Mouse (Mus musculus) cerebellum, adult 8-10 months (tissue): ENCODE measurements at regions not wholly inside any gene's neighbourhood (a gene's known extent, or its start where the extent isn't known, plus 50 kb on each side); places are given as distances from the start of the nearest gene placed in this dataset.

ENCODE experiments used
- DNase-seq: peaks from one replicate; pipeline ENCODE4 v3.0.0; 2022

DNA sequence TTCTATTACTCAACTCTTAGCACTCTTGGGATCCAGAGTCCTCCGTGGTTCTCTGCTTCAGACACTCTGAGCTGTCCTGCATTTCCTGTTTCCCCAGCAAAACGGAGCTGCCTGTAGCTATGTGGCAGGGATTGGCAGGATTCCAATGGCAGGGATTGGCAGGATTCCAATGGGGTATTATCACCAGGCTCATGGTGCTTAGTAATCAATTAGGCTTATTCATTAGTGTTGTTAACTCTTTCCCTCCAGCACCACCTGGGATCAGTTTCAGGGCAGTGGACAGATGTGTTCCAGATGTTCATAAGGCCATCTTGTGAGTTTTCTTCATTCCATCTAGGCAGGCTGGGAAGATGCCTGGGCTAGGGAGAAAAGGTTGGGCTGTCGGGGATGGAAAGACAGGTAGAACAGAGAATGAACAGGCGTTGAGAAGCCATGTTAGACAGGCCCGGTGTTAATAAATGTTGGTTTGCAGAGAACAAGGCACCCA, 163.5 kb downstream of the Emp1 start:
- peak; percentile 17 for DNase-seq

DNA sequence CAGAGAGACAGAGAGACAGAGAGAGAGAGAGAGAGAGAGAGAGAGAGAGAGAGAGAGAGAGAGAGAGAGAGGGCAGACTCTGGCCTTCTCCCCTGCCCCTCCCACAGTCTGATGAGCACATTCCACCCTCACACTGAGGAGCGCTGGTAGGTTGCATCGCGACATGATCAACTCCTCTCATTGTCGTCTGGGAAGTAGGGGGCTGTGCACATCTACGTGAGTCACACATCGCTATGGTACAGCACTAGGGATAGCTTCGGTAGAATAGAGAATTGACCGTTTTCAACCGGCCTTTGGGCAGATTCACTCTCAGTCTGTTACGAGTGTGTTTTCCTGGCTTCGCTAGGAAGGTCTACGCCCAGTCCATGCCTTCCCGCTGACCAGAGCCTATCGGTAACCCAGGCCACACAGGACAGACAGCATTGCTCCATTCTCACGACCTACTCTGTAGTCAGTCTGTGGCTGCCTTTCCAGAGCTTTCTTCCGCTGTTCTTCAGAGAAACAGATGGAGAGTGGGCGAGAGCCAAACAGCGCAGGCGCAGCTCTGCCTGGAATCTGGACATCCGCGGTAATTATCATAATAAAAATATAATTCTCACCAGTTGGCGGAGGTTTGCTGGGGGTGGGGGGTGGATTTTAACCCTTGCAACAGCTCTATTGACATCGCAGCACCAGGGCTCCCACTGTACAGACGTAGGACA, 164.3 kb downstream of the Emp1 start:
- peak; percentile 29 for DNase-seq

DNA sequence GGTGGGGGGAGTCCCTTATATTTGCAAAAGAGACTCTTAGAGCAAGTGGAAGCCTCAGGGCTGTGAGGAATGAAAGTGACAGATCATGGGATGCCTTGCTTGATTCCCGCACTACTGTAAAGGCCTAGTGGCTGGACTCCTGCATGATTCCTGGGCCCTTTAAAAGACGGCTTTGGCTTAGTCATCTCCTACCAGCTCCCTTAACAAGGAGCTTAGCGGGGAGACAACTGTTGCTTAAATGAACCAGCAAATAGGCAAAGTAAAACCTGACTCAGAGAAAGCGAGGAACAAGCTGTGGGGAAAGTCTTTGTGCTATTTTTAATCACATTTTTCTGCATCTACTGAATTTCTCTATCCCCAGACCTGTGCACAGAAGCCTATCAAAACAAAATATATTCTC, 165.5 kb downstream of the Emp1 start:
- no peak for DNase-seq

DNA sequence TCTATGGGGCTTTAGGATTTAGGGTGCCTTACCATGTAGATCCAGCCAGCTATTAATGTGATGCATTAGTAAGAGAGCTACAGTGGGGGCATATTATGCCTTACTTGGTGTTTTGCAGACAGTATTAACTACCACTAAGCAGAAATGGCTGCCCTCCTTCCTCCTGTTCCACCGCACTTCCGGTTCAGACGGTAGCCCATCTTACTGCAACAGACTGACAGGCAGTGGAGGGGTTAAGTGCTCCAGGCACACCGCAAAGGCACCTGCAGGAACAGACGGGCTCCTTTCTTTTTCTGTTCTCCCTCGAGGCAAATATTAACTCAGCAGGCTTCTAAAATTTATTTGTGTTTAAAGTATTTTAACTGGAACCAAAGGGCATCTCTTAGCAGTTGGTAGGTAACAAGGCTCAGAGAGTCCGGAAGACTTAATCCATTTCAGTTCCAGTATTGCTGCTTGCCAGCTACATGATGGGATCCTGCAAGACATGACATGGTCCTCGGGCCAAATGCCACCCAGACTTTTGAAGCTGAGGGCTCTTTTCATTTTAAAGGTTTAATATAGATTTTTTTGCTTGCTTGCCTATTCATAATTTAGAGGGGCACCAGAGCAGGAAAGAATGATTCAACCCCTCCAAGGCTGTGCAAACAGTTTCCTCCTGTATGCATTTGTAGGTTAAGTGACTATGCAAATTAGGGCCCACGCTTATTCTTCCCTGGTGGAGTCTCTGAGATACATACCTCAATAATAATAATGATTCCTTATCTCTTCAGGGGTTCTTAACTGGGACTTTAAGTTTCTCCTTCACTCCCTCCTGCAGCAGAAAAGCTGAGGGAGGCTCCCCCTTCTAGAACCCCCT, 177.7 kb downstream of the Emp1 start:
- DNase-seq: no peak

DNA sequence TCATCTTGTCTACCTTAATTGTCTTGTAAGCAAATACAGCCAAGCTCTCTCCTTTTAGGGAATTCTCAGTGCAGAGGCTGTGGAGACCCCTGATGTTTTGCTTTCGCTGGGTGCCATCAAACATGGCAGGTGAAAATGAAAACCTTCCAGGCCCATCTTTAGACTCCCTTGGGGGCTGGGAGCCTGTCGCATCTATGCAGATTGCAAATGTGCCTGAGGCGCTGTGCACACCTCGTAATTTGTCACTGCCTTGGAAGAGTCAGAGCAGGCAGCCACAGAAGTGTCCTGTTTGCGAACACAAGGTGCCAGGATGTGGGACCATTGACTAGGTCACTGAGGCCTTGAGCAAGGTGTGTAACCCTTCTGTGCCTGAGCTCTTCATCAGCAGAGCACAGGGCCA, 179.2 kb downstream of the Emp1 start:
- DNase-seq: no peak

DNA sequence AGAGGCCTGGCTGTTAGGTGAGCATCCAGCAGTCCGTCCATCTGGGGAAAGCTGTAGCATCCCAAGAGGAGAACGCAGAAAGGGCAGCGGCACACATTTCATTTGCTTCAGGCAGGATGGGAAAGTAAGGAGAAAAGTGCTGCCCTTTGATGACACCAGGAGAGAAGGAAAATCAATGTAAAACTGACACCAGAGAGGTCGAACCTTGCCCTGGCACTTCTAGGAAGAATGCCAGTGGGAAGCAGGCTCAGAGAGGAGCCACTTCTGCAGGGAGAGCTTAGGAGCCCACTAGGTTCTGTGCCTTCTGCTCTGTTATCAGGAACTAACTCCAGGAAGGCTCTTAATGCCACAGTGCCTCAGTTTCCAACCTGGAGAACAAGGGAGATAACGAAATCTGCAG, 180.0 kb downstream of the Emp1 start:
- no peak for DNase-seq

DNA sequence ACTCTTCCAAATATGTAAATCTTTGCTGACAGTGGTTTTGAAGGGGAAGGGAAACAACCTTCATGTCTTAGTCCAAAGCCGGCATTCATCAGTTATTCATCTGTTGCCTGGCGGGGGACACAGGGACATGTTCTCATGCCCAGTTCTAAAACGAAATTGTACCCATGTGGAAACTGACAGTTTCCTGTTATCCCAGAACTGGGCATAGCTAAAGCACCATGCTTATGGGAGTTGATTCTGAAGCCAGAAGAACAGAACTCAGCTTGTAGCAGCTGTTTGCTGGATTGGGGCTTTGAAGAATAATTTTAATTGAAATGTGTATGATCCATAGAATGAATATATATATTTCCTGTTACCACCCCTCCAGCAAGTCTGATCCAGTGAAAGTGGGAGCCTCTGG, 181.0 kb downstream of the Emp1 start:
- DNase-seq: no peak

DNA sequence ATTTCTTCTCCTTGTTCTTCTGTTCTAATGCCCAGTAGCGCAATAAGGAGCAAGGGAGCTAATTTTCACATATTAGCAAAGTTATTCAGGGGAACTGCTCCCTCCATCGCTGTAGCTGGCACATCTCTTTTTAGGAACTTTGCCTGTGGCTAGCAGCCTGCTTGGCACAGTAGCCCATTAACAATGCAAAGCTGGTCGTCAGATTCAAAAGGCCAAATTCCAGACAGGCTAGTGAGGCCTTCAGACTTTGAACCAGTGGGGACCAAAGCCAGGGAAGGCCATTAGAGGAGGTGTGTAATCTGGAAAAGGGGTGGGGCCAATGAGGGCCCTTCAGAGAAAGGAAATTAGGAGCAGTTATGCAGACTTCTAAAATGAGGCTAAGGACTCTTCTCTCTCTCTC, 181.5 kb downstream of the Emp1 start:
- DNase-seq: no peak

DNA sequence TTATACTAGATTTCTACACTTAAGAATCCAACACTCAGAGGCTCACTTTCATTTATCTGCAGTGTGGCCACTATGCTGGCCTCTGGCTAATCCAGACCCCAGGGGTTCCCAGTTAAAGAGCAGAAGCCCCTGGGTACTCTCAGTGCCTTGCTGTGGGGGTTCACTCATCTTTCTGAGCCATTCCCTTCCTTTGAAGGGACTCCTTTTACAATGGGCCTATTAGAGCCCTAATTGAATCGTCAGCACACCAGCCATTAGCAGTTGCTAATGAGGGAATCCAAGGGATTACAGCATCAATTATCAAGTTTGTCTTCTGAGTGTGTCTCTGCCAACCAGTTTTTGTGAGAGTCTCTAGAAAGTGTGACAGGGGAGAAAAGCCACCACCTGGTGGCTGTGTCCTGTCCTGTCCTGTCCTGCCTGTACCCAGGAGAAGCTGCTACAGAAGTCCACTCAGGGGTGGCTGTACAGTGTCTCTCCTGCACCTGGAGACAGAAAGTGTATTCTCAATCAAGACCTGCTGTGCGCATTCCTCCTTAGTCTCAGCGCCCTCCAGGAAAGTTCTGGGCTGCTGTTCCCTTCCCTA, 188.1 kb downstream of the Emp1 start:
- DNase-seq: no peak

DNA sequence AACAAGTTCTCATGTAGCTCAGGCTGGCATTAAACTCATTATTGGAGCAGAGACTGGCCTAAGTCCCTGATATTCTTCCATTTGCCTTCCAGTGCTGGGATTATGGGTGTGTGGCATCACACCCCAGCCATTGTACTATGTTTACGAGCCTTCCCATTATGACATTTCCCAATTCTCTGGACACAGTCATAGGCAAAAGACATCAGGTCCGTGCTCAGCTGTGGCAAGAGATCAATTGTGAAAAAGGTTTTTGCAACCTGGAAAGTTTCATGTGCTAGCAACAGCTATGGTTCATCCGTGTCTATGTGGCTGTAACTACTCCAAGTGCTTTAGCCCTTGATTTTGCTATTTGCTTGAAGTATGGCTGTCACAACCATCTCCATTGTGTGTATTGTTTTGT, 190.1 kb downstream of the Emp1 start:
- no peak for DNase-seq

DNA sequence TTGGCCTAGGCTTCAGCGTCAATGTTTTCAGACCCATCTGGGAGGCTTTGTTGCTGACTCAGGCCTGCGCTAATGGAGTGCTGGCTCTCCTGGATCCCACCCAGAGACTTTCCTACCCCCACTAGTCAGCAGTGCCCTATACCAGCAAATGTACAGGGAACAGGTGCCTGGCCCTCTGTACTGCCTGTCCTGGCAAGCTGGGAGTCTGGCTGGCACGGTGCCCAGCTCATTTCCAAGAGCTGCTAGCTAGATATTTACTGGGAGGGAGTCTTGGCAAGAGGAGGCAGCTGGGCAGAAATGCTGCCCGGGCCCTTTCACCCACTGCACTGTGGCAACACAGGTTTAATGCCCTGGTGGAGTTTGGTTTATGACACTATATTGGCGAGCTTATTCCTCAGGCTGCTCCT, 197.2 kb downstream of the Emp1 start:
- peak; percentile 97 for DNase-seq

DNA sequence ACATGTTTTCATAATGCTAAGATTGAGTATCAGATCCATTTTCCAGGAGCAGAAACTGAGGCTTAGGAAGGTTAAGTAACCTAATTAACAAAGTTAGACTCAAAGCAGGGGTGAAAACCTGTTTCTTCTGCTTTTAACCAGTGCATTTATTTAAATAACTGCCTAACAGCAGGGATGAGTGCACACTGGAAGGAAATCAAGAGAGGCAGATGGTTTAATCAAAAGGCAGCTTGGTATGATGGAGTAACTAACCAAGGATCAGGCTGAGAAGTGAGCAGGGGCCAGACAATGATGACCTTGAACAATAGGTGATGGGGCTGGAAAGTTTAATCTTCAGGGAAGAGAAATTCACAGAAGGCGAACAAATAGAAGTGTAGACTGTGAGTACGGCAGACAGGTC, 199.9 kb downstream of the Emp1 start:
- DNase-seq: peak; percentile 35

DNA sequence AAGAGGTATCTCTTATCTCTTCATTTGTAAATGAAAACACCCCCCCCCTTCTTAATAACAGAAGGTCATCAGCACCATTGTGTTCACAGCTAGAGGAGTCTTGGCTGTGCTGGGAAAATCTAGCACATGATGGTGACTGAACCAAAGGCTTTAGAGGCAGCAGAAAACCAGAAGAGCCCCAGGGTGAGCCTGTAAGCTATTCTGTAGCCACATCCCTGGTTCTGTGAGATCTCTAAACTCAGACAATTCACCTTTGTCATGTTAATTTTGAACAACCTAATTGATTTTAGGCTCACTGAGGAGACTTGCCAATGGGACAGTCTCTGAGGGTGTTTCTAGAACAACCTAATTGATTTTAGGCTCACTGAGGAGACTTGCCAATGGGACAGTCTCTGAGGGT, 201.4 kb downstream of the Emp1 start:
- no peak for DNase-seq

DNA sequence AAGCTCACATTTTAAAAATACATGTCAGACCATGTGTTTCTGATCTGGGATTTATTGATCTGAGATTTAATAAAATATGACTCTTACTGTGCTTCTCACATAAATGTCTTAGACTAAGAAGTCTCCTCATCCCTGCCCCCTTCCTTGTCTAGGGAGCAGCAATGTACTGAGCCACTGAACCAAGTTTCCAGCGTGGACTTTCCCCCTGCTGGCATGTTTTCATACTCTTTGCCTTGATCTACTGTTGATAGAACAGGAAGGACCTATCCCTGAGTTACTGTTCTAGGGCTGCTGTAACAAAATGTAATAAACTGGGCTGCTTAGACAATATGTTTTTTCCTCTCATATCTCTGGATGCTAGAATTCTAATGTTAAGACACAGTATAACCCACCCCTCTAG, 206.7 kb downstream of the Emp1 start:
- DNase-seq: no peak

DNA sequence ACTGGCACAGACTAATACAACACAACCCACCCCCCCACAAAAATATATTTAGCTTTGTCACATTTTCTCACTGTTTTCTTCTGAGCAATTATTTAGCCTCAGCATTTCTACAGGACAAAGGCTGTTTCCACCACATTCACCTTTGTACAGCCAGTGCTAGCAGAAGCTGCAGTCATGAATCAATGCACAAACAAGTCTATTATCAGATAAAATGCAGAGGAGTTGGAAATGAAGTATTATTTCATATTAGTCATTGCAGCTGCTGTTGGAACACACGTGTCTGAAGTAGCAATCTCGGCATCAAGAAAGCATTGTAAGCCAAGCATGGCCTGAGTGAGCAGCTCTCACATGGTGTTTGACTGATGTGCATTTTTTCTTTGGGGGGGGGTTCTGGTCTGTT, 212.9 kb downstream of the Emp1 start:
- DNase-seq: no peak

DNA sequence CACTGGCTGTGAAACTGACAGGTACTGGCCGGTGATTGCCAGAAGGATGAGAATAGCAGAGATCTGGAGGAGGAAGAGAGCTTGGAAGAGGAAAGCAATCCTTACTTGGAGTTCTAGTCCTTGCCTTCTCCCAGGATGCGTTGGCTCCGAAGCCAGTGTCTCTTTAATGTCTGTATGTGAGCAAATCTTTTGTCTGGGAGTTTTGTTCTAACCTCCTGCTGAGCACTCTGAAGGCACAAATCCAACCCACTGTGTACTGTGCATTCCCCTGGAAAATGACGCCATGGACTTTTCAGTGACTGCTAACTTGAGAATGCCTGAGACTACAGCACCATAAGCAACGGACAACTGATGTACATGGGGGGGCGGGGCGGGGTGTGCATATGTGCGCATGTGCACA, 216.4 kb downstream of the Emp1 start:
- DNase-seq: no peak

DNA sequence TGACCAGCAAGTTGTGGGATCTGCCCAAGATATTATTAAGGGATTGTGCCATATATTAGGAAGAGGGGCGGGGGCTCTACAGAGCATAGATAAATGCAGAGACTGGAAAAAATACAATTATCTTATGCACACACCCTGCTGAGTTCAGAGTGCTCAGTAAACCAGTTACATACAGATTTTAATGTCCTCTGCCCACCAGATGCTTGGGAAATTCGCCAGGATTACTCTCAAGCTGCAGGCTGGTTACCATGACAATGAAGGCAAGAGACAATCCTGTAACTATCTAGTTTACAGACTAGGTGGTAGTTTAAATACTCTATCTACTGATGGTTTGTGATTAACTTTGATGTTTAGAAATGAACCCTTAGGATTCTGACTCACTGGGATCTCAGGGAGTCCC, 220.2 kb downstream of the Emp1 start:
- no peak for DNase-seq

DNA sequence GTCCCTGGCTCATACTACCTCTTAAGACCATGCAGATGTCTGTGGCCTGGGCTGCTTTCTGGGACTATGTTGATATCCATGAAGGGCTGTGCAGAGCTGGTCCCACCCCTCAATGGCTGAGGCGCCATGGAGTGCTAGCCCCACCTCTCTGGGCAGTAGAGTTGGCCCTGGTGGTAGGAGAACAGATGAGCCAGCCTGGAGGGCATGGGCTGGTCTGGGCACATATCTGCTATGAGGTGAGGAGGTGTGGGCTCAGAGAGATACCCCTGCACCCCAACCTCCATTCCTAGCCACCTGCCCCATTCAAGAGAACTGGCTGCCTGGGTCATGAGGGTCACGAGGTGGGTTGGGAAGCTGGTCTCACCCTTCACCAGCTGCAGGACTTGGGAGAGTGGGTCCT, 222.4 kb downstream of the Emp1 start:
- DNase-seq: no peak

DNA sequence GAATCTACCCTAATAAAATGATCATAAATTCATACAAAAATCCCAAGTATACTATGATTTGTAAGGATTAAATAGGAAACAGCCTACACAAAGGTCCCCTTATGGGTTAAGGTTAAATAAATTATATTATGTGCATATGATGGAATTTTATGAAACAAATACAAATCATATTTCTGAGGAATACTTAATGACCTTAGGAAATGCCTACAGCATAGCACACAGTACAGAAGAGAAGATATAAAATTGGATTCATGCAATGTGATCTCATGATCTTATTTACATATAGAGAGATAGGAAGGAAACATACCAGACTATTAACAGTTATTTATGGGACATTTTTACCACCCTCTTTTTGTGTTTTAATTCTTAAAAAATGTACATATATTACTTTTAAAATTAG, 227.7 kb downstream of the Emp1 start:
- DNase-seq: no peak

DNA sequence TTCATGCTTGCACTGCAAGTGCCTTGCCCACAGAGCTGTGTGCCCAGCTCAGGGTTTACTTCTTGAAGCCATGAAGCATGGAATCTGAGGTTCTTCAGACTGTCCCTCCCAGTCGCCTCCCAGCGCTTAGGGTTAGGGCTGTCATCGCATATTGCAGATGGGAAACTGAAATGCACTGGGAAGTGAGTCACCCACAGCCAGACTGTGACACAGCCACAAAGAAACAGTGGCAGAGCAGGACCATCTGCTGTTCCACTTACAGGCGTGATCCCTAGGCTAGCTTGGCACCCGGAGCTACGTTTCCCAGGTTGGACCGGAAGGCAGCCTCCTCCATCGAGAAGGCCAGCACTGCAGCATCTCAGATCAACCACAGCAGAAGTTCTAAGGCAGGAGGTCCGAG, 228.7 kb downstream of the Emp1 start:
- DNase-seq: no peak

DNA sequence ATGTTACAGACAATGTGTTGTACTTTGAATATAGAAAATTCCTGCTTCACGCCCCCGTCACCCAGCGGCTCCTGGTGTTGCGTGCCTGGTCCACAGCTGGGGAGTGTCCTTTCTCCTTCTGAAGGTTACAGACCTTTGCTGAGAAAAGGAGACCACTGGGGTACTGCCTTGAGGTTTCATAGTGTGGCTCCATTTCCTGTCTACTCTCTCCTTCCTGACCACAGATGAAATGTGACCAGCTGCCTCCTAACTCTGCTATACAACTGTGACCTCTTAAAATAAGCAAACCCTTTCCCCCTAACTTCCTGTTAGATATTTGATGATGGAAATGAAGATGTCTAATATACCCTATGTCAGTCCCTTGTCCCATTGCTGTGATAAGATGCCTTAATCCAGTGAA, 234.0 kb downstream of the Emp1 start:
- no peak for DNase-seq

DNA sequence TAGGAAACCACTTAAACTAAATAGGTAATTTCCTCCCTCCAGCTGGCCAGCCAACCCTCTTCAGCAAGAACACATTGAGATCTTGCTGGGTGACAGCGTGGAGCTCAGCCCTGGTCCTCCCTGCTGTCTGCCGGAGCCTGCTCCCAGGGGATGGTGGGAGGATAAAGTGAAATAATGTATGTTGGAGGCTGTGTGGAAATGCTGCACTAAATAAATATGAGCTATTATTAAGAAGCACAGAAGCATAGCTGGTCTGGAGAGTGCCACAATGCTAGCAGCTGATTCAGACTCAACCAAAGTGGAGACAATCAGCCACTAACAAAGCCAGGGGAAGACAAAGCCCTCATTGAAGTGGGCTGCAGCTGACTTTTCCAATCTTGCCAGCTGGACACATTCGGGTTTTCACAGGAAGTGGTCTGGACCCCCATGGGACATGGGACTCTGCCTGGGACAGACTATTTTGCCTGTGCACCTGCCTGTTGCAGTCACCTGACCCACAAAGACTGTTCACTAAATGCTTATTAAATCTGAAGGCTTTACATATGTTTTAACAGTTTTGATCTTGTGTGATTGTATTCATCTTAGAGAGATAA, 248.3 kb downstream of the Emp1 start:
- DNase-seq: no peak

DNA sequence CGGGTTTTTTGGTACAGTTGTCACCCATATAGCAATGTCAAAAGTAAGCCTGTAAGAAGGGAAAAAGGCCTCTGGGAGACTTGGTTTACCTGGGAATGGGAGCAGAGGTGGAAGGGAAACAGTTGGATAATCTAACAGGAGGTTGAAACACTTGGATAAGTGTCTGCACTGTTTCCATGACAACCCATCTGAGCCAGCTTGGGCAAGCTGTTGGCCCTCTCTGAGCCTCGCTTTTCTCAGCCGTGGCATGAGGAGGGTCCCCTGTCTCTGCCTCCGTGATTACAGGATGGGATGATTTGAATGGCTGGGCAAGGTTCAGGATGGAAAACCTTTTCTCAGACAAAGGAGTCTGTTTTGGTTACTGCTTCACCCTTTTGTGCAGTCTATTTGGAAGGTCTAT, 265.6 kb downstream of the Emp1 start:
- DNase-seq: no peak

DNA sequence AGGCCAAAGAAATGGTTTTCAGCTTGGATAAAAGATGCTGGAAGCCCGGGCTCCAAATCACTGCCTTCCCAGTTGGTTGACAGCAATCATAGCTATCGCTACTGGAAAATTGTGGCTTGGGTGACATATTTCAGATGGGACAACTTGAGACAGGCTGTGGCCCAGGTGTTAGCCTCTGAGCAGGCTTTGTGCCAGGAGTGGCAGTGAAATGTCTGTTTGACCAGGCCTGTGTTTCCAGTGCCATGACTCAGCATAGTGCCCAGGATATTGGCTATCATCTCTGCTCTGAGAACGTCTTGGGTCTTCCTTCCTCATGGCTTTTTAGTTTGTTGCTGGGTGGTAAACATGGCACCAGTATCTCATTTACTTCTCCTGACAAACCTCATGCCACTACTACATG, 266.9 kb downstream of the Emp1 start:
- no peak for DNase-seq
